Mouse (Mus musculus): ENCODE data around the gene Cphx3. TPM values are rescaled to one million over a fixed set of nuclear protein-coding genes. Genes with fewer than 3 reads are reported as not detected.
A peak's percentile ranks its signal among the peaks of the same experiment; 100 is the strongest.
"Not testable (repeated sequence)": the region's sequence is repeated elsewhere in the genome, so short reads cannot be mapped to it uniquely, and the experiment has no call there.

The Cphx3 gene
- polyA plus RNA-seq, 1 experiment from 2014 or later, result not detected

DNA sequence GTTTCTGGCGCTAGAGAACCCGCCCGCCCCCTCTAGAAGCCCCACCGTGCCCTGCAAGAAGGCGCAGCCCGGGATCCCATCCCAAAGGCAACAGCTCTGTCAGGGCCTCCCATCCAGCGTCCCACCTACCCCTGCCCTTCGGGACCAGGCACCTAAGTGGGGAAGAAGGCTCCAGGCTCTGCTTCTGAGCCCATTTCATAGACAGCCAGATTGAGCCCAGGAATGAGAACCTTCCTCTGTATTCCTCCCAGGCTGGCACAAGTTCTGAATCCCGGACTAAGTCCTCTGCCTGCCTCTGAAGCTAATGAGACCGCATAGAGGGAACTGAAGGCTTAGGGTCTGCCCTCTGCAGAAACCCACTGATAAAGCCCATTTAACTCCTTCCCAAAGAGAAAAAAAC is 100.3 kb downstream of the Cphx3 start, which contains the start of gene Plac9b:
Gene Plac9b, minus strand, starts transcription at position 101 of the 400 bp plus-strand sequence.
- not testable (repeated sequence) for H3K9me3 ChIP-seq; ATAC-seq (ENCODE audit: low FRiP score, low read depth); H3K9ac ChIP-seq; H3K4me2 ChIP-seq; H3K27me3 ChIP-seq; H3K36me3 ChIP-seq; H3K4me1 ChIP-seq (replicated peaks); H3K4me3 ChIP-seq; H3K27ac ChIP-seq (replicated peaks)
- WGBS, result no CpG with 5 or more reads among the region's 10 CpGs

DNA sequence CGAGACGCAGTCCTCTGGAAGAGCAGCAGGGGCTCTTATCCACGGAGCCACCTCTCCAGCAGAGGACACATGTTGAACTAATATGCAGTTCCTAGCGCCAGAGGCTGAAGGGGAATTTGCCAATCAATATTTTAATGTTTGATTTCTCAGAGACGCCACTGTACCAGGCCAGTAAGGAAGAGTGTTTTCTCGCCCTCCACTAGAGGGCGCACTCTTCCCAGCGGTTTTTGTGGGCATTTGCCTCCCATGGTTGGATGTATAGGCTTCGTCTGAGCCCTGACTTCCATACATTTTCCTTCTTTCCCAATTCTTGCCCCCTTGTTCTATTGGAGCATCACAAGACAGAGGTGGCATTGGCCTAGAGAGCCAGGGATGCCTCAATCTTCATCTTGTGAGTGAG is 104.5 kb downstream of the Cphx3 start:
- H3K36me3 ChIP-seq; H3K9me3 ChIP-seq; H3K4me3 ChIP-seq; H3K27me3 ChIP-seq; H3K4me2 ChIP-seq; ATAC-seq (ENCODE audit: low FRiP score, low read depth); H3K4me1 ChIP-seq (replicated peaks); H3K27ac ChIP-seq (replicated peaks); H3K9ac ChIP-seq: not testable (repeated sequence)
- WGBS, result no CpG with 5 or more reads among the region's 9 CpGs

DNA sequence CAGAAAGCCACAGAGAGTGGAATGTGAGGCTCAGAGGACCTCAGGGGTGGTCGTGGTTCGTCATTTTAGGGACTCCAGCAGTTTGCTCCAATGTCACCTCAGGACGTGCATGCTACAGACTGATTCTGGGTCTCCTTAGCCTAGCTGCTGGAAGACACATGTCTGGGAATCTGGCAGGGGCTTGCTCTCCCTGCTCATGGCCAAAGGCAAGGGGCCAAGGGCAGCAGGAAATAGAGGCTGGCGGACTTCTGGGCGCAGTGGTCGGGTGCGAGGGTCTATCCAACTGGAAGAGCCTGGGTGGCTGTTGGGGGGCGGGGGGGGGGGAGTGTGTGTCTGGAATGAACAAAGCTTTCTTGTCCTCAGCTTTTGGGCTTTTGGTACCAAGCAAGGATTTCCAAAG is 106.3 kb downstream of the Cphx3 start:
- not testable (repeated sequence) for H3K27me3 ChIP-seq; ATAC-seq (ENCODE audit: low FRiP score, low read depth); H3K4me3 ChIP-seq; H3K27ac ChIP-seq (replicated peaks); H3K36me3 ChIP-seq; H3K4me2 ChIP-seq; H3K9ac ChIP-seq; H3K4me1 ChIP-seq (replicated peaks); H3K9me3 ChIP-seq
- WGBS, result no CpG with 5 or more reads among the region's 8 CpGs

DNA sequence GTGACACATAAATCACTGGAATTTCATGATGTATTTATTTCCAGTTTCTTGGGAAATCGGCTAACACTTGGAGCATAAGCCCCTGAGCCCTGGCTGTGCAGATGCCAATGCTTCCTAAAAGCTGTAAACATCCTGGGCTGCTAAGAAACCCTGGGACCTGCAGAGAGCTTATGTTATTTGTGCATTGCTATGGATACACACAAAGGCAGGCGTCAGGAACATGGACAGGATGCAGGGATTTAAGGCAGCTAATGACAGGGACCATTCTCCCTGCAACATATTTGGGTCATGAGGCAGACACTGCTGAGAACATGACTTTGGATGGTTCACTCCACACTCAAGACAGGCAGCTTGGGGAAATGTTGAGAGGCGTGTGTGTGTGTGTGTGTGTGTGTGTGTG is 115.8 kb downstream of the Cphx3 start:
- H3K27me3 ChIP-seq; H3K36me3 ChIP-seq; H3K27ac ChIP-seq (replicated peaks); ATAC-seq (ENCODE audit: low FRiP score, low read depth); H3K4me3 ChIP-seq; H3K4me1 ChIP-seq (replicated peaks); H3K9me3 ChIP-seq; H3K9ac ChIP-seq; H3K4me2 ChIP-seq: not testable (repeated sequence)
- no CpG with 5 or more reads among the region's 3 CpGs for WGBS

GRCm38 (mm10) chr14:26206197-26206925 is 124.3 kb downstream of the Cphx3 start:
- not testable (repeated sequence) for H3K4me3 ChIP-seq; H3K27me3 ChIP-seq; H3K27ac ChIP-seq (replicated peaks); H3K4me1 ChIP-seq (replicated peaks); H3K4me2 ChIP-seq; H3K9me3 ChIP-seq; H3K36me3 ChIP-seq; H3K9ac ChIP-seq
- ATAC-seq (ENCODE audit: low FRiP score, low read depth), result peak; percentile 93
- no CpG with 5 or more reads among the region's 44 CpGs for WGBS

DNA sequence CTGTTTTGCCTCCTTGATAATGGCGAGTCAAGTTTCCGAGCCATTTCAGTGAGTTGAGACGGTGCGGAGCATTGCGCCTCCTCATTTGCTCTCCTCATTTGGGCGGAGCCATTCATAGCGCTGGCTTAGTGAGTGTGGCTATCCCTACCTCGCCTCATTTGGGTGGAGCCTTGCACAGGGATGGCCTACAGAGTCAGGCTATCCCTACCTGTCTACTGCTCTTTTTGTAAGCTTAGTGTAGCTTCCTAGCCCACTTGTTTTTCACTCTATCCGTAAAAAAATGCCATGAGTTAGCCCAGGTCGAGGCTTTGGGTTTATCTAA is 124.8 kb downstream of the Cphx3 start, which contains the start of gene Tmem254b:
Gene Tmem254b, minus strand, starts transcription at position 116 of the 322 bp plus-strand sequence.
- no CpG with 5 or more reads among the region's 10 CpGs for WGBS
- H3K9ac ChIP-seq; H3K4me1 ChIP-seq (replicated peaks); H3K4me2 ChIP-seq; H3K9me3 ChIP-seq; H3K27me3 ChIP-seq; H3K27ac ChIP-seq (replicated peaks); H3K4me3 ChIP-seq; H3K36me3 ChIP-seq: not testable (repeated sequence)
- peak; percentile 83 for ATAC-seq (ENCODE audit: low FRiP score, low read depth)

DNA sequence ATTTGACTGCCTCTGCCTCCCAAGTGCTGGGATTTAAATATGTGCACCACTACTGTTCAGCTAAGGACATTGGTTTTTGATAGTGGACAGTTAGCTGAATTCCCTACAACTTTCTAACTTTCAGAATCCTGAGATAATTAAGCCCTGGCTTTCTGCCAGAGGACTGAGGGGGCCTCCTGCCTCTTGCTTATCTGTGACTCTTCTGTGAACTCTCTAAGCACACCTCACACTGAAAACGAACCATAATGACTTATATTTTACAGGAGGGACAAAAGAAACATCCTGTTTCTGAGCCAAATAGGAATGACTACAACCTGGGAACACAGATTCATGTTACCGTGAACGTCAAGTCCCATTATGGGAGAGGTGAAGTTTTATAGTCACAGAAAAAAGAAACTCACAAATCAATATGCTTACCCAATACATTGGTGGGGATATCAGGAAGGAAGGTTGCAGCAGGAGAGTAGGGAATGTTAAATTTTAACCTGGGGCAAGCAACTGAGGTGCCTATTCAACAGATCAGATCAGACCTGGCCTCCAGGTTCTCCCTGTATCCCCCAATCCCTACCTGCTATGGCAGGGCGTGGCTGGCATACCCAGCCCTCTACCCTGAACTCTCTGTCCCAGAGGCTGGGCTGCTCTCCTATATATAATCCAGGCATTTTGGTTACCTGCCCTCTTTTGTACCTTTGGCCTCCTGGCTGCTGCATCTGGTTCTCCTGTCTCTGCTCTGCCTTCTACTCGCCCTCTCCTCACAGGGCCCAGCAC is 134.3 kb downstream of the Cphx3 start:
- not testable (repeated sequence) for H3K9me3 ChIP-seq; H3K4me1 ChIP-seq (replicated peaks); H3K9ac ChIP-seq; H3K27me3 ChIP-seq; H3K36me3 ChIP-seq; H3K4me2 ChIP-seq; ATAC-seq (ENCODE audit: low FRiP score, low read depth); H3K4me3 ChIP-seq; H3K27ac ChIP-seq (replicated peaks)
- no CpG with 5 or more reads among the region's 5 CpGs for WGBS

DNA sequence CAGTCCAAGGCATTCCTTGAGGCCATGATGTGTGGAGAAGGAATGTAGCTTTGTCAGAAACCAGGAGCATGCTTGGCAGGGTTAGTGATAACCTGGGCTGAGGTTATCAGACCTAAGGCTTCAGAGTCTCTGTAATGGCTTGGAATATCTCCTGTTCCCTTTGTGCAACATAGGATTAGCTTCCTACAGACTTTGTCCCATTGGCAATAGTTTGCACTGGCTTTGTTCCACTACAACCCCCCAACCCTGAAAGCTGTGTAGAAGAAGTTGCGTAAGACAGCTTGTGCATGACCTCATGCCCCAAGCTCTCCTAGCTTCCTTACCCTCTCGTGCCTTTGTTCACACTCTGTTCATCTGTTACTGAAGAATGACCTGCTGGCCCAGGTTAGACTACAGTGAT is 155.1 kb downstream of the Cphx3 start:
- H3K9ac ChIP-seq; H3K4me3 ChIP-seq; H3K4me2 ChIP-seq; H3K27ac ChIP-seq (replicated peaks); H3K9me3 ChIP-seq; ATAC-seq (ENCODE audit: low FRiP score, low read depth); H3K4me1 ChIP-seq (replicated peaks); H3K27me3 ChIP-seq; H3K36me3 ChIP-seq: not testable (repeated sequence)
- no CpG with 5 or more reads among the region's 2 CpGs for WGBS

DNA sequence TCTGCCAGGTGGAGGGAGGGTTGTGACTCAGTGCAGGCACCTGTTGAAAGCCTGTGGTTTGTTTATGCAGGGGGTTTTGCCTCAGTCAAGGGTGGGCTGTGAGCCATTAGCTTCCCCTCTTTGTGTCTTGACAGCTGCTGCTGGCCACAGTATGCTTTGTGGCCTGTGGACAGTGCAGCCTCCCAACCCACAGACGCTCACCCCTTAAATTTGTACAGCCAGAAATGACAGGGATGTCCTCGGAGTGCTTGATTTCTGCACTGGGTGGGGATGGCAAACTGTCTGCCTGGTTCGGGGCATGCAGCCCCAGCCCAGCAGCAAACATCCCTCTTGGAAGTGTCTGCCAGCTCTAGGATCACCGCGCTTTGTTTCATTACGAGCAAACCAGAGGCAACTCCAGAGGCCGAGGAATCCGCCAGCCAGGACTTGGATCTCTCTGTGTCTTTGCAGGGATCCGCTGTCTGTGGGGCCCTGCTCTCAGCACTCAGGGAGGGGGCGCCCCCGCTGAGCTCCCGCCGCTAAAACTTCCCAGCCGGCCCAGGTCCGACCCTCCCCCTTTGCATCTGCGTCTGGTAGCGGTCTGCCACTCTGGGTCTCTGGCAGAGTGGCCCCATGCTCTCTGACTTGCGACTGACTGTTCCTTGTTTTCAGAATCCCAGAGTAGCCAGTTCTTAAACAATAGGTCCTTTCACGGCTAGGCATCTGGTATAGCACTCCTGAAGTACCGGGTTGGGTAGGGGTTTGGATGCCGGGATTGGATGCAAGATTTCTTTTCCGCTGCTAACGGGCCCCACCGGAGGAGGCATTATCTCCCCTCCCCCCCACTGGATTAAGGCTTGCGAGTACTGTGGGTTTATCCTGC is 175.9 kb downstream of the Cphx3 start, which contains the start of gene Duxbl3:
Gene Duxbl3, plus strand, starts transcription at position 207 of the 862 bp plus-strand sequence.
- not testable (repeated sequence) for H3K27ac ChIP-seq (replicated peaks); H3K4me3 ChIP-seq; H3K9ac ChIP-seq; H3K4me1 ChIP-seq (replicated peaks); H3K4me2 ChIP-seq; H3K9me3 ChIP-seq; H3K27me3 ChIP-seq; H3K36me3 ChIP-seq
- WGBS, result no CpG with 5 or more reads among the region's 25 CpGs
- ATAC-seq (ENCODE audit: low FRiP score, low read depth), result peak; percentile 87

DNA sequence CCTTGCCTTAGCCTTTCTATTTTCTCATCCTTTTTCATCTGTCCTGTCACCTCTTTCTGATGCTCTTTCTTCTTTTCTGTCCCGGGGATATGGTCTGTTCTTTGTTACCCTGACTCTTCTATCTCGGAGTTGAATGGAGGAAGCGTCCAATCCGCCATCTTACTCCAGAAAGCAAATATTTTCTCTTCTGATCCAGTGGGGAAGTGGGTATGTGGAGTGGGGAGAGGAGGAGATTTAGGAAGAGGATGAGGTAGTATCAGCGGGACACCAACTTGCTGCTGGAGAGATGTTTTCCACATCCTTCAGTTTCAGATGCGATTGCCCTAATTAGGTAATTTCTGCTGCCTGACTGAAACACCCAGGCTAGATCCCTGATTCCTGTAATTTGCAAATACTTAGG is 176.6 kb downstream of the Cphx3 start:
- not testable (repeated sequence) for H3K27ac ChIP-seq (replicated peaks); H3K9me3 ChIP-seq; ATAC-seq (ENCODE audit: low FRiP score, low read depth); H3K4me3 ChIP-seq; H3K4me2 ChIP-seq; H3K4me1 ChIP-seq (replicated peaks); H3K9ac ChIP-seq; H3K36me3 ChIP-seq; H3K27me3 ChIP-seq
- WGBS, result no CpG with 5 or more reads among the region's 6 CpGs

Measured in hindbrain, embryonic 15.5 days (tissue).